Mouse (Mus musculus): Measurements from ENCODE around the gene Onecut1. TPM values are rescaled to one million over a fixed set of nuclear protein-coding genes. Genes with fewer than 3 reads are reported as not detected.

Gene Onecut1
- polyA plus RNA-seq, 1 experiment from 2014 or later: not detected

DNA sequence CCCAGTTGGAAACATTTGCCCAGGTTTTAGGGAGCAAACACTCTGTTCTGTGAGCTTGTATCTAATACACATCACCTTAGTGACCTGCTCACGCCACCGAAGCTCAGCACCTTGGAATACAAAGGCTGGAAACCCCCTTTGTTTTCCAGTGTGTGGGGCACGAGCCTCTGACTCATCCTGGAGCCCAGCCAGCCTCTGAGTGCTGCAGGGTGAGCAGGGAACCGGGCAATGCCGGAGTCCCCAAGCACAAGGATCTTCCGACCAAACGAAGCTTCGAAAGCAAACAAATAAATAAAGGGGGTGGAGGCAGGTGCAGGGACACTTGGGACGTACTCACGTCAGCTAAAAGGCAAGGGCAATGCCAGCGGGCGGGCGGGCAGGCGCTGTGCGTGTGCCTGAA, 47.5 kb downstream of the Onecut1 start:
- Histone ChIP-seq H3K9me3 (replicated peaks; ENCODE audit: low read length) (no peaks in the 10 kb centered on the region), H3K4me2 (ENCODE audit: low read length) (no peak overlapping the region), H3K4me1 (replicated peaks; ENCODE audit: insufficient read depth, low read length) (peaks cover 4% of the 10 kb centered on the region; the same call in 1 of the 2 replicates), H3K9ac (ENCODE audit: low read depth, low read length) (no peak overlapping the region), H3K27me3 (ENCODE audit: insufficient read depth, low read length) (no peaks in the 10 kb centered on the region), H3K4me3 (replicated peaks; ENCODE audit: low read depth, low read length) (no peak overlapping the region), H3K36me3 (ENCODE audit: insufficient read depth, low read length) (no peaks in the 10 kb centered on the region), H3K27ac (no peak overlapping the region)
- TF ChIP-seq CTCF (IDR thresholded peaks at IDR 0.05; ENCODE audit: low read depth): no peak
- DNase-seq (ENCODE audit: low spot score): no peak
- 62% methylated on average over 15 of the region's 15 CpGs for WGBS
- ATAC-seq (replicated peaks; ENCODE audit: low FRiP score, low read depth): no peak

DNA sequence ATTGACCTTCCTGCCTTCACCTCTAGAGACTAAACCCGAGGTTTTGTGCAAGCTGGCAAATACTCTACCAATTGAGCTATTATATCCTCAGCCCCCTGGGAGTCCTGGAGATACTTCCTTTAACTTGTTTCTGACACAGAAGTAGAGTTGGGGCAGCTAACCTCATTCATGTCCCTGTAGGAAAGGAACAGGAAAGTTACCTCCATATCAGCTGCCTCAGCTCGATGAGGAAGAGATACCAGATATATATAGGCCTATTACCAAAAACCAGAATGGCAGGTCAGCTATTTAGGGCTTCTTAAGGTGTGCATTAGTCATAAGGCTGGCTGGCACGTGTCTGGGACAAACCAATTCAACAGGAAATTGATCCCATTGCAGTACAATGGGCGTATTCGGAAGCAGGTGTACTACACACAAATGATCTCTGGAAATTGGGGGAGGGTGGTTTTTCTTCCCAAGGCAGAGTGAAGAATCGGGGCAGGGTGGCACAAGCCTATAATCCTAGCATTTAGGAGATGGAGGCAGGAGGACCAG, 48.6 kb downstream of the Onecut1 start:
- WGBS: 82% methylated on average over 6 of the region's 6 CpGs
- DNase-seq (ENCODE audit: low spot score): no peak
- TF ChIP-seq CTCF (IDR thresholded peaks at IDR 0.05; ENCODE audit: low read depth): no peak

DNA sequence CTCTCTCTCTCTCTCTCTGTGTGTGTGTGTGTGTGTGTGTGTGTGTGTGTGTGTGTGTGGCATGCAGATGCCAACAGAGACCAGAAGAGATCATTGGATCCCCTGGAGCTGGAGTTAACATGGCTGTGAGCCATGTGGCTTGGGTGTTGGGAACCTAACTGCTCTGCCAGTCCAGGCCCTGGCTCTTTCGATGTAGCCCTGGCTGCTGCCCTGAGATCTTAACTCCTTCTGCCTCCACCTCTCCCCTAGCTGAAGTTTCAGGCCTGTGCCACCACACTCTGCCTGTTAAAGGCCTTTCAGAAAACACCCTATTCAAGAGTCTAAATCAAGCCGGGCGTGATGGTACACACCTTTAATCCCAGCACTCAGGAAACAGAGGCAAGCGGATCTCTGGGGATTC, 49.7 kb downstream of the Onecut1 start:
- no peak for TF ChIP-seq CTCF (IDR thresholded peaks at IDR 0.05; ENCODE audit: low read depth)
- H3K4me2 ChIP-seq (ENCODE audit: low read length): no peak overlapping the region
- no peaks in the 10 kb centered on the region for H3K9me3 ChIP-seq (replicated peaks; ENCODE audit: low read length)
- H3K4me3 ChIP-seq (replicated peaks; ENCODE audit: low read depth, low read length): no peak overlapping the region
- DNase-seq (ENCODE audit: low spot score) (no peak), ATAC-seq (replicated peaks; ENCODE audit: low FRiP score, low read depth) (no peak)
- H3K36me3 ChIP-seq (ENCODE audit: insufficient read depth, low read length): no peaks in the 10 kb centered on the region
- 40% methylated on average over 4 of the region's 4 CpGs for WGBS
- H3K9ac ChIP-seq (ENCODE audit: low read depth, low read length): no peak overlapping the region
- H3K27me3 ChIP-seq (ENCODE audit: insufficient read depth, low read length): no peaks in the 10 kb centered on the region
- peaks cover 4% of the 10 kb centered on the region; the same call in 1 of the 2 replicates for H3K4me1 ChIP-seq (replicated peaks; ENCODE audit: insufficient read depth, low read length)
- H3K27ac ChIP-seq: 0 out of 2 replicates have a peak overlapping the region, but pooled peaks have one; percentile 47

More for the DNA sequence above, 48.6 kb downstream of the Onecut1 start:
- no peak overlapping the region for H3K4me2 ChIP-seq (ENCODE audit: low read length)
- ATAC-seq (replicated peaks; ENCODE audit: low FRiP score, low read depth): no peak
- H3K27me3 ChIP-seq (ENCODE audit: insufficient read depth, low read length): no peaks in the 10 kb centered on the region
- H3K4me3 ChIP-seq (replicated peaks; ENCODE audit: low read depth, low read length): no peak overlapping the region
- H3K9me3 ChIP-seq (replicated peaks; ENCODE audit: low read length): no peaks in the 10 kb centered on the region
- H3K9ac ChIP-seq (ENCODE audit: low read depth, low read length): no peak overlapping the region
- H3K4me1 ChIP-seq (replicated peaks; ENCODE audit: insufficient read depth, low read length): peaks cover 4% of the 10 kb centered on the region; the same call in 1 of the 2 replicates
- no peaks in the 10 kb centered on the region for H3K36me3 ChIP-seq (ENCODE audit: insufficient read depth, low read length)
- no peak overlapping the region for H3K27ac ChIP-seq

GRCm38 (mm10) chr9:74911919-74912318, 50.2 kb downstream of the Onecut1 start:
- no peak overlapping the region for H3K4me2 ChIP-seq (ENCODE audit: low read length)
- no peaks in the 10 kb centered on the region for H3K27me3 ChIP-seq (ENCODE audit: insufficient read depth, low read length)
- ATAC-seq (replicated peaks; ENCODE audit: low FRiP score, low read depth): peak; percentile 67
- peak; percentile 92 for DNase-seq (ENCODE audit: low spot score)
- no peak overlapping the region for H3K4me3 ChIP-seq (replicated peaks; ENCODE audit: low read depth, low read length)
- H3K9me3 ChIP-seq (replicated peaks; ENCODE audit: low read length): no peaks in the 10 kb centered on the region
- TF ChIP-seq CTCF (IDR thresholded peaks at IDR 0.05; ENCODE audit: low read depth): no peak
- H3K36me3 ChIP-seq (ENCODE audit: insufficient read depth, low read length): no peaks in the 10 kb centered on the region
- WGBS: 9% methylated on average over 2 of the region's 2 CpGs
- H3K27ac ChIP-seq: 0 out of 2 replicates have a peak overlapping the region, but pooled peaks have one; percentile 47
- peaks cover 4% of the 10 kb centered on the region; the same call in 1 of the 2 replicates for H3K4me1 ChIP-seq (replicated peaks; ENCODE audit: insufficient read depth, low read length)
- no peak overlapping the region for H3K9ac ChIP-seq (ENCODE audit: low read depth, low read length)

GRCm38 (mm10) chr9:74912619-74913376, 51.1 kb downstream of the Onecut1 start:
- no peaks in the 10 kb centered on the region for H3K9me3 ChIP-seq (replicated peaks; ENCODE audit: low read length)
- TF ChIP-seq CTCF (IDR thresholded peaks at IDR 0.05; ENCODE audit: low read depth): no peak
- no peak for DNase-seq (ENCODE audit: low spot score)
- no peak overlapping the region for H3K27ac ChIP-seq
- ATAC-seq (replicated peaks; ENCODE audit: low FRiP score, low read depth): no peak
- H3K4me2 ChIP-seq (ENCODE audit: low read length): no peak overlapping the region
- 57% methylated on average over 19 of the region's 19 CpGs for WGBS
- no peak overlapping the region for H3K4me3 ChIP-seq (replicated peaks; ENCODE audit: low read depth, low read length)
- H3K4me1 ChIP-seq (replicated peaks; ENCODE audit: insufficient read depth, low read length): peaks cover 4% of the 10 kb centered on the region; the same call in 1 of the 2 replicates
- no peaks in the 10 kb centered on the region for H3K27me3 ChIP-seq (ENCODE audit: insufficient read depth, low read length)
- H3K36me3 ChIP-seq (ENCODE audit: insufficient read depth, low read length): no peaks in the 10 kb centered on the region
- H3K9ac ChIP-seq (ENCODE audit: low read depth, low read length): no peak overlapping the region

- DNase-seq (ENCODE audit: low spot score): peak; percentile 16
- Histone ChIP-seq H3K4me1 (replicated peaks; ENCODE audit: insufficient read depth, low read length) (peaks cover 4% of the 10 kb centered on the region; the same call in 1 of the 2 replicates), H3K4me2 (ENCODE audit: low read length) (no peak overlapping the region), H3K27ac (no peak overlapping the region), H3K4me3 (replicated peaks; ENCODE audit: low read depth, low read length) (no peak overlapping the region), H3K36me3 (ENCODE audit: insufficient read depth, low read length) (no peaks in the 10 kb centered on the region), H3K9me3 (replicated peaks; ENCODE audit: low read length) (no peaks in the 10 kb centered on the region), H3K27me3 (ENCODE audit: insufficient read depth, low read length) (no peaks in the 10 kb centered on the region), H3K9ac (ENCODE audit: low read depth, low read length) (no peak overlapping the region)
- WGBS: 77% methylated on average over 3 of the region's 3 CpGs
- TF ChIP-seq CTCF (IDR thresholded peaks at IDR 0.05; ENCODE audit: low read depth): no peak
- no peak for ATAC-seq (replicated peaks; ENCODE audit: low FRiP score, low read depth)
Observed at GRCm38 (mm10) chr9:74915611-74916010, 53.9 kb downstream of the Onecut1 start.

Data from kidney, postnatal 0 days (tissue).